Mouse (Mus musculus) C2C12 (cell line): ENCODE results near the gene Plekhg6.

Experiments
- CEBPB ChIP-seq: IDR thresholded peaks from one replicate; pipeline ENCODE4 v1.6.1; 2011; ENCODE audit warnings: low read depth, mild to moderate bottlenecking, control low read depth, moderate library complexity
- CTCF ChIP-seq: IDR thresholded peaks from one replicate; pipeline ENCODE4 v1.5.1; 2011; ENCODE audit not compliant: control insufficient read depth, insufficient read depth, insufficient read length
- FOSL1 ChIP-seq: IDR thresholded peaks from one replicate; pipeline ENCODE4 v1.8.0; 2011; ENCODE audit warnings: mild to moderate bottlenecking, low read length; ENCODE audit not compliant: poor library complexity, insufficient read depth, severe bottlenecking
- MAX ChIP-seq: IDR thresholded peaks from one replicate; pipeline ENCODE4 v1.6.1; 2011; ENCODE audit warnings: mild to moderate bottlenecking, control low read depth
- MYOD1 ChIP-seq: IDR thresholded peaks from one replicate; pipeline ENCODE4 v1.6.1; 2011; ENCODE audit warnings: low read depth; ENCODE audit not compliant: control insufficient read depth, insufficient read length
- MYOG ChIP-seq: IDR thresholded peaks from one replicate; pipeline ENCODE4 v1.6.1; 2011; ENCODE audit not compliant: control insufficient read depth, insufficient read length; ENCODE audit errors: extremely low read depth
- USF1 ChIP-seq: IDR thresholded peaks from one replicate; pipeline ENCODE4 v1.6.1; 2011; ENCODE audit warnings: low read depth, mild to moderate bottlenecking, control low read depth, moderate library complexity

GRCm38 (mm10) chr6:125410551-125410950 is 30.0 kb upstream of the Plekhg6 start:
- no peak for TF ChIP-seq USF1
- no peak for TF ChIP-seq CTCF
- no peak for TF ChIP-seq MAX
- no peak for TF ChIP-seq CEBPB
- no peak for TF ChIP-seq FOSL1
- TF ChIP-seq MYOG: no peak
- TF ChIP-seq MYOD1: no peak
